ENCODE assay signal across 8 mouse cellular contexts in genomic region chr2:120608830-120609723, GRCm38 (mm10). TPM values are rescaled to one million over a fixed set of nuclear protein-coding genes. Genes with fewer than 3 reads are reported as not detected.
A peak's percentile ranks its signal among the peaks of the same experiment; 100 is the strongest.
DNase-seq lines count a peak whose midpoint lies in the region; TF ChIP-seq lines count a peak whose summit lies in the region.

Gene Haus2 (plus strand): TSS chr2:120609383.
Gene Lrrc57 (minus strand): TSS chr2:120609520.

- H3K4me3 ChIP-seq in gastrocnemius, adult 2 months, result peak within 1 kb of the TSS; percentile 88
- peak within 1 kb of the TSS; percentile 93 for H3K4me3 ChIP-seq in megakaryocyte, embryonic 14.5 days (replicated peaks)

- H3K27ac ChIP-seq in gastrocnemius, adult 2 months, result peak within 1 kb of the TSS; percentile 97

- no peaks in the 10 kb centered on the region for H3K9me3 ChIP-seq in megakaryocyte, embryonic 14.5 days

- DNase-seq in WW6 (ENCODE audit: low read depth, low spot score), result peak; percentile 92
- peak; percentile 85 to 92 for DNase-seq in cerebellum, postnatal 4 days (ENCODE audit: low spot score in 2 of 2)
- DNase-seq in gastrocnemius, adult 2 months, result peak; percentile 94
- peak; percentile 73 for DNase-seq in hindlimb bud, embryonic 11.5 days (ENCODE audit: extremely low spot score, low read depth, low spot score)
- DNase-seq in left cerebral cortex, adult 8-10 months (ENCODE audit: low spot score in 2 of 2), result peak; percentile 87 to 92
- DNase-seq in right cerebral cortex, postnatal 10 days (ENCODE audit: low spot score in 2 of 2), result peak; percentile 95
- peak; percentile 92 for DNase-seq in urinary bladder, postnatal 25 days (ENCODE audit: low spot score)

- TF ChIP-seq CTCF in gastrocnemius, adult 2 months (IDR thresholded peaks at IDR 0.05), result peak; percentile 37; the same call in 1 of the 2 replicates

- peaks cover 60% of the 10 kb centered on the region for H3K4me1 ChIP-seq in megakaryocyte, embryonic 14.5 days

- no peaks in the 10 kb centered on the region for H3K27me3 ChIP-seq in megakaryocyte, embryonic 14.5 days (replicated peaks)

- intact Hi-C loops in gastrocnemius, adult 2 months (cut with DNase I), result loop anchor here (5.0 kb wide), 2 partner anchors 82 to 127 kb away; no protein-coding TSS in a partner anchor

- H3K36me3 ChIP-seq in megakaryocyte, embryonic 14.5 days (replicated peaks; ENCODE audit: low read length), result peaks cover 50% of the 10 kb centered on the region

RNA-seq across cellular contexts. Expression of gene Haus2, which starts in this region (rescaled TPM):
- total RNA-seq in gastrocnemius, adult 2 months (2021), result 1 to 10 TPM; 5.7 to 8.6 TPM
- 10 to 100 TPM; 12.9 to 16.1 (median 14.1) TPM for total RNA-seq in left cerebral cortex, adult 8-10 months (2022)
- 0.89 and 1.6 TPM in 2 replicates for polyA plus RNA-seq in megakaryocyte, embryonic 14.5 days (2012; ENCODE audit: insufficient read depth, low replicate concordance)

RNA-seq across cellular contexts. Expression of gene Lrrc57, which starts in this region (rescaled TPM):
- total RNA-seq in gastrocnemius, adult 2 months (2021), result 10 to 100 TPM in 1 of 2 experiments, 1 to 10 TPM in 1; 9.9 to 13.9 TPM
- total RNA-seq in left cerebral cortex, adult 8-10 months (2022), result 10 to 100 TPM; 27.0 to 37.3 (median 29.3) TPM
- polyA plus RNA-seq in megakaryocyte, embryonic 14.5 days (2012; ENCODE audit: insufficient read depth, low replicate concordance), result 2.1 TPM in 1 of 2 replicates, not detected in the other

Comparison
In these comparisons a context has a peak if more than half of its experiments do, and no peak if none do; other contexts are left out.
1. Peak in every context shown above with its lines: DNase-seq, H3K4me3 ChIP-seq and H3K27ac ChIP-seq.